Mouse (Mus musculus): ENCODE measurements around the gene Ap1m1. TPM values are rescaled to one million over a fixed set of nuclear protein-coding genes. Genes with fewer than 3 reads are reported as not detected.
A peak's percentile ranks its signal among the peaks of the same experiment; 100 is the strongest.

Gene Ap1m1
- polyA plus RNA-seq, 1 experiment from 2014 or later: 108 TPM

DNA sequence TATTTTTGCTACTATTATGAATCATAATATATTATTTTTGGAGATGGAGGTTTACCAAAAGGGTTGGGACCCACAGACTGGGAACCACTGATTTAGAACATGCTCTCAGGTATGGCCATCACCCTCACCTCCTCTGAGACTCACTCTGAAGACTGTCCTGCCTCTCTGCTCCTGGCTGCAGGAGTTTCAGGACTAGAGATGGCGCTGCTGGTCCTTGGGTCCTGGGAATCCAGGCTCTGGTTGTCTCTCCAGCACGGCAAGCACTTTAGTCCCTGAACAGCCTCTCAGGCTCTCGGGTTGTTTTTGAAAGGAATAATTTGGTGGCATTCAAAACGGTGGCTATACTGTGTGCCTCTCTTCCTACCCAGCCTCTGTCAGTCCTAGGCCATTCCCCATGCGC lies 22.1 kb downstream of the Ap1m1 start:
- H3K27me3 ChIP-seq (replicated peaks; ENCODE audit: control insufficient read depth, insufficient read depth, low read length): no peaks in the 10 kb centered on the region
- no peak overlapping the region for H3K9ac ChIP-seq (ENCODE audit: low read length)
- DNase-seq (ENCODE audit: low spot score) (no peak), ATAC-seq (replicated peaks; ENCODE audit: low FRiP score, low TSS enrichment, low read depth) (no peak)
- no peak overlapping the region for H3K4me2 ChIP-seq (ENCODE audit: low read length)
- H3K36me3 ChIP-seq (ENCODE audit: control insufficient read depth, insufficient read depth, low read length): no peaks in the 10 kb centered on the region
- no peaks in the 10 kb centered on the region for H3K9me3 ChIP-seq (ENCODE audit: control insufficient read depth, low read length)
- no peak overlapping the region for H3K27ac ChIP-seq (ENCODE audit: low read depth)
- H3K4me1 ChIP-seq (replicated peaks; ENCODE audit: control insufficient read depth, insufficient read depth, low read length): no peaks in the 10 kb centered on the region
- WGBS: 51% methylated on average over 5 of the region's 5 CpGs
- H3K4me3 ChIP-seq (ENCODE audit: low read depth, low read length): no peak overlapping the region

DNA sequence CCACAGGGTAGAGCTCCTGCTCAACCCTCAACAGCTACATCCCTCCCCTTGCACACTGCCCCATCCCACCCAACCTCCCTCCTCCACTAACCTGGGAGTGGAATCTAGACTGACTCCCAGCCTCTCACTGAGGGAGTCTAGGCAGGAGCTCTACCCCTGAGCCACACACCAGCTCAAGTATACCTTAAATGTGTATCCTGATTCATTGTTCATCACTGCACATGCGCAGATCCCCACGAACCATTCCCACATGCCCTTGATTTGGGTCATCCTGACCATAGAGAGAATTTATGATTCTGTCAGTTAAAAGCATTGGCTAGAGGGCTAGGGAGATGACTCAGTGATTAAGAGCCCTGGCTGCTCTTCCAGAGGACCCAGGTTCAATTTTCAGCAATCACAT lies 22.9 kb downstream of the Ap1m1 start:
- 80% methylated on average over 2 of the region's 2 CpGs for WGBS

DNA sequence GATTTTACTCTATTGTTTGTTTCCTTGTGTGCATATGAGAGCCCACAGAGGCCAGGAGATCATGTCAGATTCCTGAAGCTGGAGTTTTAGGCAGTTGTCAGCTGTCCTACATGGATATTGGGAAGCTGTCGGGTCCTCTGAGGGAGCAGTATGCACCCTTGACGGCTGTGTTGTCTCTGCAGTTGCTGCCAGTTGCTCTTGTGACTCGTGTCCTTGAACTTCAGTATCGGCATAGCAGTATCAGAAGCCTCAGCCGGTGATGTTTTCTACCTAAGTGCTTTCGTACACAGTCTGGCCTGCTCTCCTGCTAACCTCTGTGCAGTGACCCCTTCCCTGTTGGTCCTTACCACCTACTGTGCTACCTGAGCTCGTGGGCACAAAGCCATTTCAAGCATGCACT lies 23.6 kb downstream of the Ap1m1 start:
- ATAC-seq (replicated peaks; ENCODE audit: low FRiP score, low TSS enrichment, low read depth) (no peak), DNase-seq (ENCODE audit: low spot score) (no peak)
- Histone ChIP-seq H3K36me3 (ENCODE audit: control insufficient read depth, insufficient read depth, low read length) (no peaks in the 10 kb centered on the region), H3K27me3 (replicated peaks; ENCODE audit: control insufficient read depth, insufficient read depth, low read length) (no peaks in the 10 kb centered on the region), H3K27ac (ENCODE audit: low read depth) (no peak overlapping the region), H3K4me1 (replicated peaks; ENCODE audit: control insufficient read depth, insufficient read depth, low read length) (no peaks in the 10 kb centered on the region), H3K4me3 (ENCODE audit: low read depth, low read length) (no peak overlapping the region), H3K4me2 (ENCODE audit: low read length) (no peak overlapping the region), H3K9ac (ENCODE audit: low read length) (no peak overlapping the region), H3K9me3 (ENCODE audit: control insufficient read depth, low read length) (no peaks in the 10 kb centered on the region)
- 61% methylated on average over 7 of the region's 7 CpGs for WGBS

More for the DNA sequence above, 22.9 kb downstream of the Ap1m1 start:
- Histone ChIP-seq H3K4me2 (ENCODE audit: low read length) (no peak overlapping the region), H3K4me3 (ENCODE audit: low read depth, low read length) (no peak overlapping the region), H3K27ac (ENCODE audit: low read depth) (no peak overlapping the region), H3K36me3 (ENCODE audit: control insufficient read depth, insufficient read depth, low read length) (no peaks in the 10 kb centered on the region), H3K9ac (ENCODE audit: low read length) (no peak overlapping the region), H3K27me3 (replicated peaks; ENCODE audit: control insufficient read depth, insufficient read depth, low read length) (no peaks in the 10 kb centered on the region), H3K9me3 (ENCODE audit: control insufficient read depth, low read length) (no peaks in the 10 kb centered on the region), H3K4me1 (replicated peaks; ENCODE audit: control insufficient read depth, insufficient read depth, low read length) (no peaks in the 10 kb centered on the region)
- no peak for ATAC-seq (replicated peaks; ENCODE audit: low FRiP score, low TSS enrichment, low read depth)
- DNase-seq (ENCODE audit: low spot score): no peak

DNA sequence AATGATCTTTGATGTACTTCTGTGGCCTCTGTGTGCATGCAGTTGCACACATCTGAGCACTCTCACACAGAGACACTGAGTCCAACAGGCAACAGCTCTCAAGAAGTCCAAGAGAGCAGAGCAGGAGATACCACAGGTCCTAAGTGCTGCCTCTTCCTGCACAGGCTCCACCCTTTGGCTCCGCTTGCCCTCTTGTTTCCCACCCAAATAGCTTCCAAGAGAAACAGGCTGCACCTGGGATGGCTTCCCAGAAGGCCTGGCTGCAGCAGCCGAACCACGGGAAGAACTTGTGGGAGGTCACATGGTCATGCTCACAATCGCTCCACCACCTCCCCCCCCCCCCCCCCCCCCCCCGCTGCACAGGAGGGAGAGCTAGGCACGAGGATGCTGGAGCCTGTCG lies 25.5 kb downstream of the Ap1m1 start:
- 47% methylated on average over 6 of the region's 7 CpGs for WGBS
- no peaks in the 10 kb centered on the region for H3K9me3 ChIP-seq (ENCODE audit: control insufficient read depth, low read length)
- H3K27me3 ChIP-seq (replicated peaks; ENCODE audit: control insufficient read depth, insufficient read depth, low read length): no peaks in the 10 kb centered on the region
- no peak for ATAC-seq (replicated peaks; ENCODE audit: low FRiP score, low TSS enrichment, low read depth)
- no peaks in the 10 kb centered on the region for H3K36me3 ChIP-seq (ENCODE audit: control insufficient read depth, insufficient read depth, low read length)
- no peak overlapping the region for H3K4me2 ChIP-seq (ENCODE audit: low read length)
- no peak overlapping the region for H3K4me3 ChIP-seq (ENCODE audit: low read depth, low read length)
- no peak overlapping the region for H3K27ac ChIP-seq (ENCODE audit: low read depth)
- DNase-seq (ENCODE audit: low spot score): no peak
- no peak overlapping the region for H3K9ac ChIP-seq (ENCODE audit: low read length)
- no peaks in the 10 kb centered on the region for H3K4me1 ChIP-seq (replicated peaks; ENCODE audit: control insufficient read depth, insufficient read depth, low read length)

DNA sequence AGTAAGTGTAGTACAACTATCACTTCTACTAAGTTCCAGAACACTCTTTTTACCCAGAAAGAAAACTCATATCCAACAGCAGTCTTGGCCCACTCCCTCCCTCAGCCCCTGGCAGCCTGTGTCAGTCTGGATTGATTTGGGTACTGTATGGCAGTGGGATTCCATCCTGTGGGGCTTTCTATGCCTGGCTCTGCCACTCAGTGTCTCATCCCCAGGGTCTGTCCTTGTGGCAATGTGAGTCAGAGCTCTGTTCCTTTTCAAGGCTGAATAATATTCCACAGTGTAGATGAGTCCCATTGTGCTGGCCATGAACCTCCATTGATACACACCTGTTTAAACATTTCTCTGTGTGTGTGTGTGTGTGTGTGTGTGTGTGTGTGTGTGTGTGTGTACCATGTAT lies 26.9 kb downstream of the Ap1m1 start:
- DNase-seq (ENCODE audit: low spot score) (no peak), ATAC-seq (replicated peaks; ENCODE audit: low FRiP score, low TSS enrichment, low read depth) (no peak)
- Histone ChIP-seq H3K4me2 (ENCODE audit: low read length) (no peak overlapping the region), H3K27me3 (replicated peaks; ENCODE audit: control insufficient read depth, insufficient read depth, low read length) (no peaks in the 10 kb centered on the region), H3K9ac (ENCODE audit: low read length) (no peak overlapping the region), H3K36me3 (ENCODE audit: control insufficient read depth, insufficient read depth, low read length) (no peaks in the 10 kb centered on the region), H3K4me3 (ENCODE audit: low read depth, low read length) (no peak overlapping the region), H3K9me3 (ENCODE audit: control insufficient read depth, low read length) (no peaks in the 10 kb centered on the region), H3K27ac (ENCODE audit: low read depth) (no peak overlapping the region), H3K4me1 (replicated peaks; ENCODE audit: control insufficient read depth, insufficient read depth, low read length) (no peaks in the 10 kb centered on the region)

DNA sequence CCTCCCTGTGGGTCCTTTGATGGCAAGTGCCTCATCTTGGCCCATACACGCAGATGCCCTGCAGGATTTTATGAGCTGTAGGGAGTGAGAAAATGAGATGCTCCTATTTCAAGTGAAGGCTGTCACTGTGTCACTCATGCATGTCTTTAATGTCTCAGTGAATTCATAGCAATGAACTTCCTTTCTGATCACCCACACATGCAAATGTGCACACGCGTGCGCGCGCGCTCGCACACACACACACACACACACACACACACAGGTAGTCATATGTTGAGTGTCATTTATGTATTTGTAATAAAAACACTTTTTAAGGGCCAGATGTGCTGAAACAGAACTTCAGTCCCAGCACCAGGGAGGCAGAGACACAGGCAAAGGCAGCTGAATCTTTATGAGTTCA lies 27.3 kb downstream of the Ap1m1 start:
- Histone ChIP-seq H3K4me2 (ENCODE audit: low read length) (no peak overlapping the region), H3K4me1 (replicated peaks; ENCODE audit: control insufficient read depth, insufficient read depth, low read length) (no peaks in the 10 kb centered on the region), H3K9ac (ENCODE audit: low read length) (no peak overlapping the region), H3K9me3 (ENCODE audit: control insufficient read depth, low read length) (no peaks in the 10 kb centered on the region), H3K36me3 (ENCODE audit: control insufficient read depth, insufficient read depth, low read length) (no peaks in the 10 kb centered on the region), H3K27ac (ENCODE audit: low read depth) (no peak overlapping the region), H3K4me3 (ENCODE audit: low read depth, low read length) (no peak overlapping the region), H3K27me3 (replicated peaks; ENCODE audit: control insufficient read depth, insufficient read depth, low read length) (no peaks in the 10 kb centered on the region)
- WGBS: 97% methylated on average over 8 of the region's 8 CpGs
- ATAC-seq (replicated peaks; ENCODE audit: low FRiP score, low TSS enrichment, low read depth) (no peak), DNase-seq (ENCODE audit: low spot score) (no peak)

DNA sequence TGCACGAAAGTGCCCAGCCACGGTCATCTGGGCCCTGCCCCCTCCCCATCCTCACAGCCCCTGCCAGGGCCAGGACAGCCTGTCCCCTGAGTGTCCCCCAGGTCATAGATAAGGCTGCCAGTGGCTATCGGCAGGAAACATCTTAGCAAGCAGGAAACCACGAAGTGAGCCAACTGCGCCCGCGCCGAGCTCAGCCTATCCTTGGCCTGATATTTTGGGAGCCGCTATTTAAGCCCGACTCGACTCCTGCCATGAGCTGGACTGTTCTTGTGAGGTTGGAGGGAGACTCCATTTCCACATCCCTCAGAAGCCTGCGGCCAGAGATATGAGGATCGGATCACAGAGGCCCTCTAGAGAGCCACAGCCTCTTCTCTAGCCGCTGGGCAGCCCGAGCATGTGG lies 28.5 kb downstream of the Ap1m1 start:
- Histone ChIP-seq H3K4me3 (ENCODE audit: low read depth, low read length) (no peak overlapping the region), H3K27me3 (replicated peaks; ENCODE audit: control insufficient read depth, insufficient read depth, low read length) (no peaks in the 10 kb centered on the region), H3K9me3 (ENCODE audit: control insufficient read depth, low read length) (no peaks in the 10 kb centered on the region), H3K9ac (ENCODE audit: low read length) (no peak overlapping the region), H3K27ac (ENCODE audit: low read depth) (peak overlapping the region; percentile 57; the same call in 1 of the 2 replicates), H3K4me2 (ENCODE audit: low read length) (no peak overlapping the region), H3K36me3 (ENCODE audit: control insufficient read depth, insufficient read depth, low read length) (no peaks in the 10 kb centered on the region), H3K4me1 (replicated peaks; ENCODE audit: control insufficient read depth, insufficient read depth, low read length) (no peaks in the 10 kb centered on the region)
- WGBS: 84% methylated on average over 15 of the region's 15 CpGs
- no peak for DNase-seq (ENCODE audit: low spot score)
- no peak for ATAC-seq (replicated peaks; ENCODE audit: low FRiP score, low TSS enrichment, low read depth)

DNA sequence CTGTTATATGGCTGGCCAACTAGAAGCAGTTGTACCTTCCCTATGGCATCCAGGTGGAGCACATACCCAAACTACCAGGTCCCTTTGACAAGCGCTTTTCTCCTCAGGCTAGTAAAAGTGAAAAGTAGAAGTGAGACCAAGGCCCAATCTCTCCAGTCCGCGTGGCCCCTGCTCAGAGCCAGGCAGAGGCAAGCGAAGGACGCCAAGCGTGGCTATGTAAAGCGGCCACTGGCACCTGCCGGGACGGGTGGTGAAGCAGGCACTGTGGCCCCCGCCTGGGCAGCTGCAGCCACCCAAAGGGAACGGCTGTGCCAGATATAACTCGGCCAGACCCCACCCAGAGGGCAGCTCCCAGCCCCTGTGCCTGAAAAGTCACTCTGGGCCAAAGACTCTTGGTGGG lies 30.8 kb downstream of the Ap1m1 start:
- no peaks in the 10 kb centered on the region for H3K36me3 ChIP-seq (ENCODE audit: control insufficient read depth, insufficient read depth, low read length)
- H3K9ac ChIP-seq (ENCODE audit: low read length): no peak overlapping the region
- 88% methylated on average over 12 of the region's 12 CpGs for WGBS
- ATAC-seq (replicated peaks; ENCODE audit: low FRiP score, low TSS enrichment, low read depth) (no peak), DNase-seq (ENCODE audit: low spot score) (no peak)
- H3K4me2 ChIP-seq (ENCODE audit: low read length): no peak overlapping the region
- H3K9me3 ChIP-seq (ENCODE audit: control insufficient read depth, low read length): no peaks in the 10 kb centered on the region
- H3K27me3 ChIP-seq (replicated peaks; ENCODE audit: control insufficient read depth, insufficient read depth, low read length): no peaks in the 10 kb centered on the region
- no peak overlapping the region for H3K4me3 ChIP-seq (ENCODE audit: low read depth, low read length)
- no peaks in the 10 kb centered on the region for H3K4me1 ChIP-seq (replicated peaks; ENCODE audit: control insufficient read depth, insufficient read depth, low read length)
- no peak overlapping the region for H3K27ac ChIP-seq (ENCODE audit: low read depth)

DNA sequence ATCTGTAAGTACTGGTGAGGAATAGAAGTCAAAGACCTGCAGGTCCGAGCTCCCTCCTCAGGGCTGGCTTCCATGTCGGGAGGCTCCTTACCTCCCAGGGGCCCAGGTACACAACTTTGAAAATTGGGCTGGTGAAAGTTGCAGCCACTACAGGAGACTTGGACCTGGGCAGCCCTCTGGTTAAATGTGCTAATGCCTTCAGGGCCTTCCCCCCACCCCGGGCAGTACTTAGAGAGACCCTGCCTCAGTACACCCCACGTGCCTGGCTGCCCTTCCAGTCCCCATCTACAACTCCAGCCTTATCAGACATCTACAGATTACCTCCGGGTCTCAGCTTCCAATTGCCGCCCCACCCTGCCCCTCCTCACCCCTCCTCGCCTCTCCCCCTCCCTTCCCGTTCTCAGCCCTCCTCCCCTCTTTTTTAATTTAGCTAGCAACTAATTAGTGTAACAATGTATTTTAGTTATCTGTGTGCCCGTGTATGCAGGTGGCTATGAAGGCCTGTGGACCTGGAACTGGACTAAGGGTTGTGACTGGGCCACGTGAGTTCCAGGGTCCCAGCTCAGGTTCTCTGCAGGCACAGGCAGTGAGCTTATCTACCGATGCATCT lies 31.3 kb downstream of the Ap1m1 start:
- Histone ChIP-seq H3K4me3 (ENCODE audit: low read depth, low read length) (no peak overlapping the region), H3K4me1 (replicated peaks; ENCODE audit: control insufficient read depth, insufficient read depth, low read length) (no peaks in the 10 kb centered on the region), H3K27me3 (replicated peaks; ENCODE audit: control insufficient read depth, insufficient read depth, low read length) (no peaks in the 10 kb centered on the region), H3K9me3 (ENCODE audit: control insufficient read depth, low read length) (no peaks in the 10 kb centered on the region), H3K36me3 (ENCODE audit: control insufficient read depth, insufficient read depth, low read length) (no peaks in the 10 kb centered on the region), H3K4me2 (ENCODE audit: low read length) (no peak overlapping the region), H3K27ac (ENCODE audit: low read depth) (no peak overlapping the region), H3K9ac (ENCODE audit: low read length) (no peak overlapping the region)
- DNase-seq (ENCODE audit: low spot score): no peak
- no peak for ATAC-seq (replicated peaks; ENCODE audit: low FRiP score, low TSS enrichment, low read depth)
- 69% methylated on average over 11 of the region's 11 CpGs for WGBS
